Mouse (Mus musculus): ENCODE measurements around the gene Tnfaip8l1.

- TF ChIP-seq POLR2A (IDR thresholded peaks at IDR 0.05; ENCODE audit: control insufficient read depth, extremely low read depth, insufficient read depth, low read length, poor library complexity): no peak
- TF ChIP-seq CTCF (IDR thresholded peaks at IDR 0.05; ENCODE audit: borderline replicate concordance, control insufficient read depth, extremely low read depth, insufficient read depth, low read length, poor library complexity): no peak
These were observed 31.1 kb upstream of the Tnfaip8l1 start for GRCm38 (mm10) chr17:56131136-56131535.

All from thymus, adult 2 months (tissue).